8 mouse cellular contexts compared by ENCODE assay signal in genomic region chr12:111039771-111040530, GRCm38 (mm10). TPM values are rescaled to one million over a fixed set of nuclear protein-coding genes. Genes with fewer than 3 reads are reported as not detected.
DNase-seq lines count a peak whose midpoint lies in the region; TF ChIP-seq lines count a peak whose summit lies in the region.

No protein-coding gene starts in this region.

- DNase-seq in CD4-positive helper T cell, adult 2 months (ENCODE audit: low read depth, low spot score) = peak; percentile 54
- peak; percentile 67 for DNase-seq in adrenal gland, postnatal 14 days
- DNase-seq in heart, postnatal 14 days = peak; percentile 55 to 62
- DNase-seq in layer of hippocampus, adult 9-11 months = peak; percentile 20
- DNase-seq in lung, postnatal 25 days (ENCODE audit: low spot score) = peak; percentile 6
- peak; percentile 40 to 54 for DNase-seq in right cerebral cortex, postnatal 10 days (ENCODE audit: low spot score in 2 of 2)
- DNase-seq in urinary bladder, postnatal 25 days (ENCODE audit: low spot score) = peak; percentile 42

- no peaks in the 10 kb centered on the region for H3K4me1 ChIP-seq in embryonic fibroblast, embryonic 13.5 days (ENCODE audit: control insufficient read depth, insufficient read depth, low read length)

- no peak overlapping the region for H3K27ac ChIP-seq in embryonic fibroblast, embryonic 13.5 days (ENCODE audit: insufficient read depth, low read length)

- intact Hi-C loops in heart, postnatal 14 days (cut with DNase I) = loop anchor here (2.0 kb wide), 1 partner anchor 47 kb away; no protein-coding TSS in a partner anchor

- peak overlapping the region; percentile 98 for H3K4me3 ChIP-seq in embryonic fibroblast, embryonic 13.5 days (ENCODE audit: insufficient read depth, low read length)

- no peak for TF ChIP-seq CTCF in embryonic fibroblast, embryonic 13.5 days (IDR thresholded peaks at IDR 0.05; ENCODE audit: borderline replicate concordance, insufficient read depth, low read length)

- no peak for TF ChIP-seq POLR2A in embryonic fibroblast, embryonic 13.5 days (IDR thresholded peaks at IDR 0.05; ENCODE audit: low read depth, low read length)

RNA-seq across cellular contexts. Expression of gene Rcor1, which starts 0.8 kb away (rescaled TPM):
- total RNA-seq in adrenal gland, postnatal 14 days (2021) = 46.4 and 48.0 TPM in 2 replicates
- polyA plus RNA-seq in embryonic fibroblast, embryonic 13.5 days (2011; ENCODE audit: insufficient read length, low read depth, missing spikeins) = 49.2 and 49.6 TPM in 2 replicates
- total RNA-seq in heart, postnatal 14 days (2021) = 10 to 100 TPM; 22.0 to 22.3 TPM

Comparison
In these comparisons a context has a peak if more than half of its experiments do, and no peak if none do; other contexts are left out.
1. DNase-seq: peak in every context shown above with its lines; median percentile 67 in adrenal gland, postnatal 14 days; 58 in heart, postnatal 14 days; 54 in CD4-positive helper T cell, adult 2 months; 47 in right cerebral cortex, postnatal 10 days; 42 in urinary bladder, postnatal 25 days; 20 in layer of hippocampus, adult 9-11 months; 6 in lung, postnatal 25 days.